Comparison of ENCODE assay signal across 8 mouse cellular contexts in the genomic region with DNA sequence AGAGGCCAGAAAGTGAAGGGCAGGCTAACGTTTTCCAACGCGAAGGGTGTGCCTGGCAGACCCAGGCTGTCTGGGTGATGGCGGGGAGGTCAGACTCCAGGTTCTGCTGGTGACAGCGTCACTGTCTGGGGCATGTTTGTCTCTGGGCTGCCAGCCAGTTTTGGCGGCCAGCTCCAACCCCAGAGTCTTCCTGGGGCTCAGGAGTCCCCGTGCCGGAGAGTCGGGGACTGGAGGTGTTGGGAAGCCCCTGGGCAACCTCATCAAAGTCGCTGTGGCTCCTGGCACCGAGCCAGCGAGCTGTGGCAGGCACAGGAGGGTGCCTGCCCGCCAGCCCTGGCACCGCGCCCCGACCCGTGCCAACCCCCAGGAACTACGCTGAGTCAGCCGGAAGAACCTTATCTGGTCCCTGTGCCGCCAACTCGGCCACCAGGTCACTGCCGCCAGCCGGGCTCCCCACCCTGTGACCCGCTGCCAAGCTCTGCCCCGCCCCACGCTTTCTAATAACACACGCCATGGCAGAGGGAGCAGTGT. TPM values are rescaled to one million over a fixed set of nuclear protein-coding genes. Genes with fewer than 3 reads are reported as not detected.
DNase-seq lines count a peak whose midpoint lies in the region; TF ChIP-seq lines count a peak whose summit lies in the region.

No protein-coding gene starts in this region.

- H3K27me3 ChIP-seq in kidney, adult 2 months (replicated peaks; ENCODE audit: control insufficient read depth, insufficient read depth, low read length): no peaks in the 10 kb centered on the region

- WGBS in kidney, adult 2 months: 12% methylated on average over 27 of the region's 27 CpGs

- peak; percentile 76 for DNase-seq in left cerebral cortex, postnatal 4 days
- no peak for DNase-seq in left cerebral cortex, adult 2 months (ENCODE audit: extremely low spot score in 1 of 2, low spot score in 2 of 2)
- peak; percentile 64 for DNase-seq in cerebellum, adult 11 months
- DNase-seq in heart, adult 11 months: peak; percentile 98
- peak; percentile 89 for DNase-seq in kidney, adult 2 months
- DNase-seq in lung, postnatal 10 days: peak; percentile 94
- DNase-seq in spleen, postnatal 10 days (ENCODE audit: low spot score in 2 of 2): peak; percentile 89 to 92
- DNase-seq in left cerebral cortex, adult 8-10 months (ENCODE audit: low spot score in 2 of 2): no peak

- TF ChIP-seq CTCF in left cerebral cortex, adult 2 months (IDR thresholded peaks at IDR 0.05): no peak
- TF ChIP-seq CTCF in kidney, adult 2 months (conservative IDR thresholded peaks at IDR 0.05; ENCODE audit: insufficient read depth, insufficient read length, low read depth, low read length): no peak

- H3K27ac ChIP-seq in left cerebral cortex, adult 2 months: no peak overlapping the region
- H3K27ac ChIP-seq in kidney, adult 2 months (ENCODE audit: insufficient read depth, low read depth, low read length): peak overlapping the region; percentile 76

- intact Hi-C loops in left cerebral cortex, postnatal 4 days (cut with DNase I): no loop called here
- intact Hi-C loops in left cerebral cortex, adult 2 months (cut with DNase I): no loop called here

- H3K4me1 ChIP-seq in kidney, adult 2 months (ENCODE audit: control insufficient read depth, insufficient read depth, low read length): peaks cover 62% of the 10 kb centered on the region

- no peak overlapping the region for H3K4me3 ChIP-seq in left cerebral cortex, adult 2 months
- H3K4me3 ChIP-seq in kidney, adult 2 months (ENCODE audit: insufficient read depth, low read depth, low read length): no peak overlapping the region

- no peak for TF ChIP-seq POLR2A in kidney, adult 2 months (IDR thresholded peaks at IDR 0.05; ENCODE audit: low read depth, low read length)

- no peaks in the 10 kb centered on the region for H3K36me3 ChIP-seq in kidney, adult 2 months (ENCODE audit: control insufficient read depth, insufficient read depth, low read length)

RNA-seq across cellular contexts. Expression of gene Arid3a, which starts 10.1 kb away (rescaled TPM):
- 1 to 10 TPM; 6.3 to 9.5 TPM for total RNA-seq in left cerebral cortex, postnatal 4 days (2021)
- 1 to 10 TPM; 5.7 to 10.0 TPM for total RNA-seq in left cerebral cortex, adult 2 months (2021)
- polyA plus RNA-seq in kidney, adult 2 months (2012; rRNA removed): 6.7 and 8.1 TPM in 2 replicates
- total RNA-seq in left cerebral cortex, adult 8-10 months (2022): 1 to 10 TPM; 5.0 to 7.8 (median 7.5) TPM

RNA-seq across cellular contexts. Expression of gene R3hdm4, which starts 16.0 kb away (rescaled TPM):
- 100 to 1,000 TPM; 307 to 309 TPM for total RNA-seq in left cerebral cortex, postnatal 4 days (2021)
- total RNA-seq in left cerebral cortex, adult 2 months (2021): 100 to 1,000 TPM; 318 to 346 TPM
- polyA plus RNA-seq in kidney, adult 2 months (2012; rRNA removed): 146 and 154 TPM in 2 replicates
- total RNA-seq in left cerebral cortex, adult 8-10 months (2022): 100 to 1,000 TPM; 312 to 357 (median 346) TPM

RNA-seq across cellular contexts. Expression of gene Kiss1r, which starts 20.2 kb away (rescaled TPM):
- 1 to 10 TPM; 5.0 to 6.8 TPM for total RNA-seq in left cerebral cortex, postnatal 4 days (2021)
- total RNA-seq in left cerebral cortex, adult 2 months (2021): 1 to 10 TPM; 6.6 to 9.1 TPM
- polyA plus RNA-seq in kidney, adult 2 months (2012; rRNA removed): 5.6 and 9.2 TPM in 2 replicates
- 1 to 10 TPM; 5.8 to 8.3 (median 6.4) TPM for total RNA-seq in left cerebral cortex, adult 8-10 months (2022)

RNA-seq across cellular contexts. Expression of gene Wdr18, which starts 23.0 kb away (rescaled TPM):
- total RNA-seq in left cerebral cortex, postnatal 4 days (2021): 10 to 100 TPM; 51.7 to 55.8 TPM
- 10 to 100 TPM; 45.4 to 49.4 TPM for total RNA-seq in left cerebral cortex, adult 2 months (2021)
- 60.4 and 67.5 TPM in 2 replicates for polyA plus RNA-seq in kidney, adult 2 months (2012; rRNA removed)
- 10 to 100 TPM; 38.5 to 48.2 (median 44.6) TPM for total RNA-seq in left cerebral cortex, adult 8-10 months (2022)

RNA-seq across cellular contexts. Expression of gene Gm26602, which starts 26.3 kb away (rescaled TPM):
- total RNA-seq in left cerebral cortex, postnatal 4 days (2021): not detected
- not detected for total RNA-seq in left cerebral cortex, adult 2 months (2021)
- polyA plus RNA-seq in kidney, adult 2 months (2012; rRNA removed): not detected in 2 replicates
- not detected for total RNA-seq in left cerebral cortex, adult 8-10 months (2022)

Comparison
In these comparisons a context has a peak if more than half of its experiments do, and no peak if none do; other contexts are left out.
1. DNase-seq: peak in left cerebral cortex, postnatal 4 days (single experiment), cerebellum, adult 11 months (single experiment), heart, adult 11 months (single experiment), kidney, adult 2 months (single experiment), lung, postnatal 10 days (single experiment) and spleen, postnatal 10 days (2 of 2); none in left cerebral cortex, adult 2 months (0 of 2) and left cerebral cortex, adult 8-10 months (0 of 2).